ENCODE assay signal across 8 mouse cellular contexts in the genomic region with DNA sequence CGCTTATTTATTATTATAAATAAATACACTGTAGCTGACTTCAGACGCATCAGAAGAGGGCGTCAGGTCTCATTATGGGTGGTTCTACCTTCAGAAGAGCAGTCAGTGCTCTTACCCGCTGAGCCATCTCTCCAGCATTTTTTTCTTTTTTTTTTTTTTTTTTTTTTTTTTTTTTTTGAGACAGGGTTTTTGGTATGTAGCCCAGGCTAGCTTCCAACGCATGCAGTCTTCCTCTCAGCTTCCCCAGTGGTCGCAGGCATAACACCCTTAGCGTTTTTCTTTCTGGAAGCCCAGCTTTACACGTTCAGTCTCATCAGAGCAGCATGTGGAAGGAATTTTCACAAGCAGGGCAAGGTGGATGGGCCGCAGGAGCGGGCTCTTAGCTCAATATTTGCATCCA. TPM values are rescaled to one million over a fixed set of nuclear protein-coding genes. Genes with fewer than 3 reads are reported as not detected.
DNase-seq lines count a peak whose midpoint lies in the region; ATAC-seq and TF ChIP-seq lines count a peak whose summit lies in the region.

No protein-coding gene starts in this region.

- H3K27me3 ChIP-seq in heart, embryonic 12.5 days (replicated peaks) = peaks cover 44% of the 10 kb centered on the region
- H3K27me3 ChIP-seq in hindbrain, embryonic 11.5 days (ENCODE audit: control insufficient read depth, insufficient read depth, low read length) = peaks cover 4% of the 10 kb centered on the region; the same call in 1 of the 2 replicates

- H3K36me3 ChIP-seq in heart, embryonic 12.5 days = peaks cover 20% of the 10 kb centered on the region
- peaks cover 7% of the 10 kb centered on the region; the same call in 1 of the 2 replicates for H3K36me3 ChIP-seq in ES-E14 (ENCODE audit: control insufficient read depth, insufficient read depth, low read length, poor library complexity, severe bottlenecking)
- H3K36me3 ChIP-seq in hindbrain, embryonic 11.5 days (ENCODE audit: control insufficient read depth, insufficient read depth, low read length) = no peaks in the 10 kb centered on the region

- no peak for DNase-seq in heart, adult 18-20 months
- DNase-seq in ES-E14 (ENCODE audit: low read depth, low spot score) = no peak
- DNase-seq in hindbrain, embryonic 11.5 days (ENCODE audit: low spot score) = no peak
- DNase-seq in adrenal gland, postnatal 10 days = no peak
- no peak for DNase-seq in spleen, adult 12 weeks (ENCODE audit: low spot score)
- DNase-seq in right cerebral cortex, adult 2 months (ENCODE audit: low spot score in 2 of 2) = no peak

- H3K9ac ChIP-seq in heart, embryonic 12.5 days = no peak overlapping the region
- no peak overlapping the region for H3K9ac ChIP-seq in ES-E14 (ENCODE audit: insufficient read depth, low read depth, low read length, poor library complexity, severe bottlenecking)
- no peak overlapping the region for H3K9ac ChIP-seq in hindbrain, embryonic 11.5 days (ENCODE audit: low read depth, low read length)

- peaks cover 32% of the 10 kb centered on the region for H3K4me1 ChIP-seq in heart, embryonic 12.5 days (replicated peaks)
- H3K4me1 ChIP-seq in ES-E14 (ENCODE audit: control insufficient read depth in 2 of 2, insufficient read depth in 2 of 2, low read length in 2 of 2, poor library complexity in 1 of 2) = peaks cover 0 to 3% of the 10 kb centered on the region in 2 experiments; a peak in 2 of 4 replicates
- peaks cover 6% of the 10 kb centered on the region; the same call in 1 of the 2 replicates for H3K4me1 ChIP-seq in hindbrain, embryonic 11.5 days (replicated peaks; ENCODE audit: control insufficient read depth, insufficient read depth, low read length)

- no peaks in the 10 kb centered on the region for H3K9me3 ChIP-seq in heart, embryonic 12.5 days (replicated peaks)
- no peaks in the 10 kb centered on the region for H3K9me3 ChIP-seq in ES-E14 (ENCODE audit: control insufficient read depth, insufficient read depth, low read depth, low read length)
- no peaks in the 10 kb centered on the region for H3K9me3 ChIP-seq in hindbrain, embryonic 11.5 days (ENCODE audit: control insufficient read depth, low read length)

- WGBS in heart, embryonic 12.5 days = 39% methylated on average over 10 of the region's 10 CpGs
- 36% methylated on average over 10 of the region's 10 CpGs for WGBS in hindbrain, embryonic 11.5 days

- H3K4me2 ChIP-seq in heart, embryonic 12.5 days = peak overlapping the region; percentile 84
- peak overlapping the region; percentile 30 for H3K4me2 ChIP-seq in hindbrain, embryonic 11.5 days (replicated peaks; ENCODE audit: low read depth, low read length)

- peak overlapping the region; percentile 62 for H3K4me3 ChIP-seq in heart, embryonic 12.5 days
- peak overlapping the region in 1 of 2 experiments; percentile 23; a peak in 1 of 4 replicates for H3K4me3 ChIP-seq in ES-E14 (ENCODE audit: insufficient read depth in 1 of 2, low read depth in 1 of 2, low read length in 2 of 2, poor library complexity in 1 of 2, severe bottlenecking in 1 of 2)
- H3K4me3 ChIP-seq in hindbrain, embryonic 11.5 days (ENCODE audit: low read depth, low read length) = peak overlapping the region; percentile 80; the same call in 1 of the 2 replicates

- no peak overlapping the region for H3K27ac ChIP-seq in heart, embryonic 12.5 days (ENCODE audit: poor library complexity, severe bottlenecking)
- no peak overlapping the region for H3K27ac ChIP-seq in ES-E14 (ENCODE audit: insufficient read depth, low read depth, low read length, poor library complexity, severe bottlenecking)
- H3K27ac ChIP-seq in hindbrain, embryonic 11.5 days (ENCODE audit: low read depth, low read length) = no peak overlapping the region

- no peak for ATAC-seq in heart, embryonic 12.5 days (ENCODE audit: insufficient number of reproducible peaks, low FRiP score)
- ATAC-seq in hindbrain, embryonic 11.5 days (ENCODE audit: low FRiP score) = no peak
- ATAC-seq in megakaryocyte progenitor cell, adult 5-6 weeks (replicated peaks; ENCODE audit: poor library complexity) = 0 out of 2 replicates have a peak, but pooled peaks have one; percentile 1

- in situ Hi-C loops in ES-E14 (cut with MboI; ENCODE audit: low sequenced_read_pairs in 2 of 2, unreplicated experiment in 2 of 2) = no loop called here

TF ChIP-seq in ES-E14, 5 proteins besides CTCF, POLR2A, EP300 and RAD21:
- no peak for TF ChIP-seq ZC3H11A (IDR thresholded peaks at IDR 0.05; ENCODE audit: borderline replicate concordance, low read depth, low read length)
- peak; percentile 52; the same call in 1 of the 2 replicates for TF ChIP-seq ZNF384 (IDR thresholded peaks at IDR 0.05; ENCODE audit: low read depth, low read length)
- TF ChIP-seq HCFC1 (IDR thresholded peaks at IDR 0.05; ENCODE audit: borderline replicate concordance, insufficient read depth, low read length) = no peak
- TF ChIP-seq MAFK (IDR thresholded peaks at IDR 0.05; ENCODE audit: insufficient read depth, low read depth, low read length) = no peak
- no peak for TF ChIP-seq CHD2 (IDR thresholded peaks at IDR 0.05; ENCODE audit: low read depth, low read length)

RNA-seq across cellular contexts. Expression of gene Gas8, which starts 0.5 kb away (rescaled TPM):
- polyA plus RNA-seq in heart, embryonic 12.5 days (2016; fragmentation: Nextera tagmentation; extraction: Ambion mirVana) = 14.4 and 15.8 TPM in 2 replicates
- total RNA-seq in heart, adult 18-20 months (2021) = 1 to 10 TPM; 3.2 to 4.0 TPM
- total RNA-seq in ES-E14 (2012; rRNA removed) = 16.2 and 25.3 TPM in 2 replicates
- polyA plus RNA-seq in hindbrain, embryonic 11.5 days (2014; fragmentation: Nextera tagmentation; extraction: Ambion mirVana) = 45.5 and 50.7 TPM in 2 replicates
- total RNA-seq in megakaryocyte progenitor cell, adult 5-6 weeks (2015) = 3.1 and 3.2 TPM in 2 replicates
- 17.2 and 18.0 TPM in 2 replicates for total RNA-seq in megakaryocyte progenitor cell, adult 5-6 weeks (2017)
- 10 to 100 TPM; 11.0 to 12.9 TPM for total RNA-seq in adrenal gland, postnatal 10 days (2021)

RNA-seq across cellular contexts. Expression of gene Dbndd1, which starts 2.9 kb away (rescaled TPM):
- 1.5 and 1.7 TPM in 2 replicates for polyA plus RNA-seq in heart, embryonic 12.5 days (2016; fragmentation: Nextera tagmentation; extraction: Ambion mirVana)
- total RNA-seq in heart, adult 18-20 months (2021) = not detected
- total RNA-seq in ES-E14 (2012; rRNA removed) = 1.4 and 1.6 TPM in 2 replicates
- 40.7 and 42.1 TPM in 2 replicates for polyA plus RNA-seq in hindbrain, embryonic 11.5 days (2014; fragmentation: Nextera tagmentation; extraction: Ambion mirVana)
- total RNA-seq in megakaryocyte progenitor cell, adult 5-6 weeks (2015) = not detected in 2 replicates
- not detected in 2 replicates for total RNA-seq in megakaryocyte progenitor cell, adult 5-6 weeks (2017)
- under 1 TPM; 0.60 to 0.73 TPM for total RNA-seq in adrenal gland, postnatal 10 days (2021)

RNA-seq across cellular contexts. Expression of gene Afg3l1, which starts 40.5 kb away (rescaled TPM):
- 56.4 and 61.8 TPM in 2 replicates for polyA plus RNA-seq in heart, embryonic 12.5 days (2016; fragmentation: Nextera tagmentation; extraction: Ambion mirVana)
- 10 to 100 TPM; 72.1 to 72.9 TPM for total RNA-seq in heart, adult 18-20 months (2021)
- 80.0 and 96.7 TPM in 2 replicates for total RNA-seq in ES-E14 (2012; rRNA removed)
- 30.7 and 32.3 TPM in 2 replicates for polyA plus RNA-seq in hindbrain, embryonic 11.5 days (2014; fragmentation: Nextera tagmentation; extraction: Ambion mirVana)
- total RNA-seq in megakaryocyte progenitor cell, adult 5-6 weeks (2015) = 12.1 and 16.1 TPM in 2 replicates
- total RNA-seq in megakaryocyte progenitor cell, adult 5-6 weeks (2017) = 20.9 and 21.9 TPM in 2 replicates
- total RNA-seq in adrenal gland, postnatal 10 days (2021) = 10 to 100 TPM; 66.9 to 70.8 TPM
